Mouse (Mus musculus): Measurements from ENCODE around the gene Klk5. TPM values are rescaled to one million over a fixed set of nuclear protein-coding genes. Genes with fewer than 3 reads are reported as not detected.

The Klk5 gene
- polyA plus RNA-seq, 1 experiment from 2014 or later, result not detected

GRCm38 (mm10) chr7:43894836-43895235, 53.1 kb downstream of the Klk5 start:
- no peaks in the 10 kb centered on the region for H3K36me3 ChIP-seq (ENCODE audit: control insufficient read depth, insufficient read depth, low read length)
- H3K4me1 ChIP-seq (ENCODE audit: control insufficient read depth in 2 of 2, insufficient read depth in 2 of 2, low read length in 2 of 2), result no peaks in the 10 kb centered on the region
- 9% methylated on average over 1 of the region's 1 CpGs for WGBS
- no peak overlapping the region for H3K9ac ChIP-seq (ENCODE audit: low read length)
- H3K4me2 ChIP-seq (ENCODE audit: low read length), result no peak overlapping the region
- H3K9me3 ChIP-seq (ENCODE audit: control insufficient read depth, low read length), result no peaks in the 10 kb centered on the region
- H3K4me3 ChIP-seq (ENCODE audit: control insufficient read depth in 1 of 2, insufficient read depth in 1 of 2, low read depth in 1 of 2, low read length in 2 of 2), result no peak overlapping the region
- H3K27ac ChIP-seq (replicated peaks in 1 of 2; ENCODE audit: control insufficient read depth in 1 of 2, insufficient read depth in 1 of 2, low read depth in 2 of 2, low read length in 2 of 2), result no peak overlapping the region
- H3K27me3 ChIP-seq (ENCODE audit: control insufficient read depth, insufficient read depth, low read length), result no peaks in the 10 kb centered on the region
- ATAC-seq (ENCODE audit: insufficient number of reproducible peaks, insufficient read depth, low FRiP score, low read depth), result peak; percentile 79

Other genes starting within 250 kb of the Klk5 start
- gene Zfp819, start 234.8 kb upstream of the Klk5 start, polyA plus RNA-seq (2014; fragmentation: Nextera tagmentation; extraction: Ambion mirVana), result not detected in 2 replicates
- not detected in 2 replicates for gene Ceacam18, start 207.3 kb upstream of the Klk5 start, polyA plus RNA-seq (2014; fragmentation: Nextera tagmentation; extraction: Ambion mirVana)
- 0.31 and 0.49 TPM in 2 replicates for gene Siglece, start 181.8 kb upstream of the Klk5 start, polyA plus RNA-seq (2014; fragmentation: Nextera tagmentation; extraction: Ambion mirVana)
- 3.4 and 4.9 TPM in 2 replicates for gene Ctu1, start 170.0 kb upstream of the Klk5 start, polyA plus RNA-seq (2014; fragmentation: Nextera tagmentation; extraction: Ambion mirVana)
- gene Klk14, start 151.6 kb upstream of the Klk5 start, polyA plus RNA-seq (2014; fragmentation: Nextera tagmentation; extraction: Ambion mirVana), result not detected in 2 replicates
- gene Klk13, start 129.4 kb upstream of the Klk5 start, polyA plus RNA-seq (2014; fragmentation: Nextera tagmentation; extraction: Ambion mirVana), result not detected in 2 replicates
- not detected in 2 replicates for gene Klk12, start 73.1 kb upstream of the Klk5 start, polyA plus RNA-seq (2014; fragmentation: Nextera tagmentation; extraction: Ambion mirVana)
- gene Klk11, start 67.4 kb upstream of the Klk5 start, polyA plus RNA-seq (2014; fragmentation: Nextera tagmentation; extraction: Ambion mirVana), result not detected in 2 replicates
- gene Klk10, start 60.9 kb upstream of the Klk5 start, polyA plus RNA-seq (2014; fragmentation: Nextera tagmentation; extraction: Ambion mirVana), result 0.19 and 0.34 TPM in 2 replicates
- not detected in 2 replicates for gene Klk9, start 50.1 kb upstream of the Klk5 start, polyA plus RNA-seq (2014; fragmentation: Nextera tagmentation; extraction: Ambion mirVana)
- 24.2 and 26.3 TPM in 2 replicates for gene Klk8, start 44.4 kb upstream of the Klk5 start, polyA plus RNA-seq (2014; fragmentation: Nextera tagmentation; extraction: Ambion mirVana)
- 0.11 and 0.20 TPM in 2 replicates for gene Klk7, start 30.7 kb upstream of the Klk5 start, polyA plus RNA-seq (2014; fragmentation: Nextera tagmentation; extraction: Ambion mirVana)
- not detected in 2 replicates for gene Klk6, start 17.5 kb upstream of the Klk5 start, polyA plus RNA-seq (2014; fragmentation: Nextera tagmentation; extraction: Ambion mirVana)
- not detected in 2 replicates for gene Klk4, start 39.2 kb downstream of the Klk5 start, polyA plus RNA-seq (2014; fragmentation: Nextera tagmentation; extraction: Ambion mirVana)
- not detected in 2 replicates for gene Klk15, start 91.8 kb downstream of the Klk5 start, polyA plus RNA-seq (2014; fragmentation: Nextera tagmentation; extraction: Ambion mirVana)
- not detected in 2 replicates for gene Klk1b8, start 108.7 kb downstream of the Klk5 start, polyA plus RNA-seq (2014; fragmentation: Nextera tagmentation; extraction: Ambion mirVana)
- not detected in 2 replicates for gene Klk1b1, start 124.8 kb downstream of the Klk5 start, polyA plus RNA-seq (2014; fragmentation: Nextera tagmentation; extraction: Ambion mirVana)
- gene Klk1b9, start 134.1 kb downstream of the Klk5 start, polyA plus RNA-seq (2014; fragmentation: Nextera tagmentation; extraction: Ambion mirVana), result not detected in 2 replicates
- not detected in 2 replicates for gene Klk1b11, start 153.9 kb downstream of the Klk5 start, polyA plus RNA-seq (2014; fragmentation: Nextera tagmentation; extraction: Ambion mirVana)
- gene Klk1b26, start 170.2 kb downstream of the Klk5 start, polyA plus RNA-seq (2014; fragmentation: Nextera tagmentation; extraction: Ambion mirVana), result not detected in 2 replicates
- gene Klk1b27, start 210.3 kb downstream of the Klk5 start, polyA plus RNA-seq (2014; fragmentation: Nextera tagmentation; extraction: Ambion mirVana), result not detected in 2 replicates